Mouse (Mus musculus): Measurements from ENCODE around the gene Susd2.

DNA sequence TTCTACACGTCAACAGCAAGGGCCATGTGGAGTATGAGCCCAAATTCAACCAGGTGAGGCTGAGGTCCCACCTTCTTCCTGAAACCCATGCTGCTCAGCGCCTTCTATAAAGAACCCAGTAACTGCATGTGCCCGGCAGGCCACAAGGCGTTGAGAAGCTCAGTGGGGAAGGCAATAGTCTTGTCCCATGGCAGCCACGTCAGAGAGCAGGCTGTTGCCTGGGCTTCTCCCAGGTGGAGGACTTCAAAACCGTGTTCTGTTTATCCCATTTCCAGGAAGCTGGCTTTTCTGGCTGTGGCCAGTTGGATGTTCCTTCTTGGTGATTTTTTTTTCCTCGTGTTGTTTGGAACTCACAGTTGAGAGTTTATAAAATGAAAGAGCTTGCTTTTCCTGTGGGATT is 33.3 kb downstream of the Susd2 start:
- TF ChIP-seq CTCF (IDR thresholded peaks at IDR 0.05; ENCODE audit: extremely low read depth, insufficient read depth, insufficient read length, insufficient replicate concordance) (no peak), POLR2A (IDR thresholded peaks at IDR 0.05; ENCODE audit: low read depth, low read length) (no peak)

Measured in spleen, adult 2 months (tissue).